ENCODE assay signal across 7 mouse cellular contexts in genomic region chr2:131562586-131563122, GRCm38 (mm10). TPM values are rescaled to one million over a fixed set of nuclear protein-coding genes. Genes with fewer than 3 reads are reported as not detected.
A peak's percentile ranks its signal among the peaks of the same experiment; 100 is the strongest.
DNase-seq lines count a peak whose midpoint lies in the region; ATAC-seq lines count a peak whose summit lies in the region.

No protein-coding gene starts in this region.

- under 1% methylated on average over 28 of the region's 30 CpGs for WGBS in intestine, embryonic 15.5 days
- WGBS in stomach, embryonic 14.5 days = 2% methylated on average over 26 of the region's 30 CpGs

- peak; percentile 84 for ATAC-seq in intestine, embryonic 15.5 days
- ATAC-seq in stomach, embryonic 14.5 days (ENCODE audit: insufficient number of reproducible peaks, insufficient read depth, low FRiP score, low read depth) = peak; percentile 50; the same call in 1 of the 2 replicates

- H3K4me3 ChIP-seq in intestine, embryonic 15.5 days (replicated peaks) = peak overlapping the region; percentile 42
- H3K4me3 ChIP-seq in stomach, embryonic 14.5 days (ENCODE audit: low read depth, low read length) = peak overlapping the region; percentile 35

- H3K9me3 ChIP-seq in intestine, embryonic 15.5 days = no peaks in the 10 kb centered on the region
- H3K9me3 ChIP-seq in stomach, embryonic 14.5 days (ENCODE audit: control insufficient read depth, low read depth, low read length) = no peaks in the 10 kb centered on the region

- no peak overlapping the region for H3K27ac ChIP-seq in intestine, embryonic 15.5 days
- no peak overlapping the region for H3K27ac ChIP-seq in stomach, embryonic 14.5 days (ENCODE audit: low read length)

- peaks cover 24% of the 10 kb centered on the region for H3K4me1 ChIP-seq in intestine, embryonic 15.5 days (replicated peaks)
- no peaks in the 10 kb centered on the region for H3K4me1 ChIP-seq in stomach, embryonic 14.5 days (ENCODE audit: control insufficient read depth, insufficient read depth, low read length)

- H3K4me2 ChIP-seq in intestine, embryonic 15.5 days (replicated peaks) = peak overlapping the region; percentile 90
- peak overlapping the region; percentile 65 for H3K4me2 ChIP-seq in stomach, embryonic 14.5 days (replicated peaks; ENCODE audit: low read depth, low read length)

- intact Hi-C loops in gastrocnemius, postnatal 36 days (cut with DNase I) = loop anchor here (5.0 kb wide), 2 partner anchors 210 to 250 kb away; no protein-coding TSS in a partner anchor
- intact Hi-C loops in left cerebral cortex, postnatal 36 days (cut with DNase I) = loop anchor here (1.0 to 5.0 kb wide), 4 partner anchors 110 to 390 kb away; partner anchors contain the start of gene Prnd

- DNase-seq in adrenal gland, postnatal 10 days = peak; percentile 89
- peak; percentile 79 for DNase-seq in embryo, embryonic 9.5 days (ENCODE audit: extremely low spot score)
- DNase-seq in gastrocnemius, postnatal 36 days = peak; percentile 62 to 67
- peak; percentile 68 to 73 for DNase-seq in left cerebral cortex, postnatal 36 days (ENCODE audit: low spot score in 2 of 2)
- peak; percentile 83 for DNase-seq in mesoderm, embryonic 11.5 days (ENCODE audit: low read depth, low spot score)

- H3K27me3 ChIP-seq in intestine, embryonic 15.5 days (replicated peaks) = peaks cover 60% of the 10 kb centered on the region
- H3K27me3 ChIP-seq in stomach, embryonic 14.5 days (ENCODE audit: control insufficient read depth, insufficient read depth, low read length) = peaks cover 44% of the 10 kb centered on the region

- no peaks in the 10 kb centered on the region for H3K36me3 ChIP-seq in intestine, embryonic 15.5 days
- H3K36me3 ChIP-seq in stomach, embryonic 14.5 days (ENCODE audit: control insufficient read depth, insufficient read depth, low read length) = no peaks in the 10 kb centered on the region

- peak overlapping the region; percentile 36 for H3K9ac ChIP-seq in intestine, embryonic 15.5 days
- H3K9ac ChIP-seq in stomach, embryonic 14.5 days (replicated peaks; ENCODE audit: low read depth, low read length) = 0 out of 2 replicates have a peak overlapping the region, but pooled peaks have one; percentile 21

RNA-seq across cellular contexts. Expression of gene Adra1d, which starts 0.6 kb away (rescaled TPM):
- 10 to 100 TPM; 12.0 to 17.7 TPM for total RNA-seq in adrenal gland, postnatal 10 days (2021)
- under 1 TPM; 0.27 to 0.87 TPM for total RNA-seq in gastrocnemius, postnatal 36 days (2021)
- polyA plus RNA-seq in intestine, embryonic 15.5 days (2015; fragmentation: Nextera tagmentation; extraction: Ambion mirVana) = 0.45 and 0.56 TPM in 2 replicates
- 10 to 100 TPM; 54.2 to 63.3 TPM for total RNA-seq in left cerebral cortex, postnatal 36 days (2021)
- polyA plus RNA-seq in stomach, embryonic 14.5 days (2014; fragmentation: Nextera tagmentation; extraction: Ambion mirVana) = 0.17 and 0.22 TPM in 2 replicates

Comparison
In these comparisons a context has a peak if more than half of its experiments do, and no peak if none do; other contexts are left out.
1. RNA of gene Adra1d, which starts 0.6 kb away (total RNA-seq): 54.2 to 63.3 TPM in left cerebral cortex, postnatal 36 days and 12.0 to 17.7 TPM in adrenal gland, postnatal 10 days; 0.27 to 0.87 TPM in gastrocnemius, postnatal 36 days; every median in the first group is over 4 times any median in the second.
2. Peak in every context shown above with its lines, with median percentiles within 50 percentile points of each other: DNase-seq.